Mouse (Mus musculus) limb, embryonic 10.5 days (tissue): ENCODE results near the gene Il1r1. TPM values are rescaled to one million over a fixed set of nuclear protein-coding genes. Genes with fewer than 3 reads are reported as not detected.

Experiments used
- DNase-seq: peaks from one replicate; pipeline ENCODE4 v3.0.0-alpha.2; 2017; ENCODE audit warnings: low spot score
- H3K27ac ChIP-seq: fragments of 300-500 bp; sonication (generic); 2 replicates; pipeline ENCODE4 v1.5.1; 2016; ENCODE audit warnings: mild to moderate bottlenecking
- H3K27me3 ChIP-seq: fragments of 300-500 bp; sonication (generic); 2 replicates; pipeline ENCODE4 v1.6.1; 2016; ENCODE audit warnings: low read depth, mild to moderate bottlenecking; ENCODE audit not compliant: poor library complexity, severe bottlenecking
- H3K36me3 ChIP-seq: fragments of 300-500 bp; sonication (generic); 2 replicates; pipeline ENCODE4 v1.6.1; 2016; ENCODE audit warnings: mild to moderate bottlenecking, moderate library complexity
- H3K4me1 ChIP-seq: fragments of 300-500 bp; sonication (generic); 2 replicates; pipeline ENCODE4 v1.6.1; 2016
- H3K4me3 ChIP-seq: fragments of 300-500 bp; sonication (generic); 2 replicates; pipeline ENCODE4 v1.5.1; 2016; ENCODE audit warnings: mild to moderate bottlenecking, moderate library complexity
- H3K9me3 ChIP-seq: fragments of 300-500 bp; sonication (generic); replicated peaks from 2 replicates; pipeline ENCODE4 v1.6.1; 2016; ENCODE audit warnings: mild to moderate bottlenecking
- WGBS: fragments of 180-500 bp; shearing (Covaris S2); methylation state at CpG from one replicate; pipeline ENCODE4 v1.1.7; 2016; 5-methylcytosine and 5-hydroxymethylcytosine counted together
- polyA plus RNA-seq: library from polyadenylated mRNA; unstranded; fragments of >200 nt; fragmentation: Nextera tagmentation; extraction: Ambion mirVana; gene quantifications from 2 replicates; pipeline ENCODE4 v1.2.1, GENCODE M21; 2016

The Il1r1 gene
- polyA plus RNA-seq, 1 experiment from 2014 or later = 0.60 TPM

GRCm38 (mm10) chr1:40352158-40352903 lies 127.5 kb downstream of the Il1r1 start:
- 84% methylated on average over 4 of the region's 4 CpGs for WGBS
- H3K4me3 ChIP-seq = no peak overlapping the region
- H3K4me1 ChIP-seq = peaks cover 17% of the 10 kb centered on the region
- no peaks in the 10 kb centered on the region for H3K36me3 ChIP-seq
- H3K27me3 ChIP-seq = 0 out of 2 replicates have a peak, but pooled peaks cover 6% of the 10 kb centered on the region
- no peaks in the 10 kb centered on the region for H3K9me3 ChIP-seq
- DNase-seq = no peak
- H3K27ac ChIP-seq = no peak overlapping the region

GRCm38 (mm10) chr1:40352904-40353286 lies 128.0 kb downstream of the Il1r1 start:
- DNase-seq = peak; percentile 42
- 0 out of 2 replicates have a peak, but pooled peaks cover 6% of the 10 kb centered on the region for H3K27me3 ChIP-seq
- peak overlapping the region; percentile 64; the same call in 1 of the 2 replicates for H3K27ac ChIP-seq

GRCm38 (mm10) chr1:40354665-40355064 lies 129.8 kb downstream of the Il1r1 start:
- H3K27ac ChIP-seq = no peak overlapping the region
- H3K27me3 ChIP-seq = 0 out of 2 replicates have a peak, but pooled peaks cover 6% of the 10 kb centered on the region
- no peaks in the 10 kb centered on the region for H3K36me3 ChIP-seq
- WGBS = 91% methylated on average over 3 of the region's 3 CpGs
- DNase-seq = no peak
- no peak overlapping the region for H3K4me3 ChIP-seq
- no peaks in the 10 kb centered on the region for H3K9me3 ChIP-seq
- H3K4me1 ChIP-seq = peaks cover 21% of the 10 kb centered on the region

More at GRCm38 (mm10) chr1:40352904-40353286, 128.0 kb downstream of the Il1r1 start:
- H3K4me3 ChIP-seq = no peak overlapping the region
- WGBS = 28% methylated on average over 2 of the region's 2 CpGs
- no peaks in the 10 kb centered on the region for H3K9me3 ChIP-seq
- peaks cover 21% of the 10 kb centered on the region for H3K4me1 ChIP-seq
- no peaks in the 10 kb centered on the region for H3K36me3 ChIP-seq

- Histone ChIP-seq H3K36me3 (no peaks in the 10 kb centered on the region), H3K4me3 (no peak overlapping the region), H3K27ac (no peak overlapping the region), H3K27me3 (0 out of 2 replicates have a peak, but pooled peaks cover 6% of the 10 kb centered on the region), H3K4me1 (peaks cover 21% of the 10 kb centered on the region), H3K9me3 (no peaks in the 10 kb centered on the region)
- WGBS = 86% methylated on average over 4 of the region's 4 CpGs
- DNase-seq = no peak
Measured at GRCm38 (mm10) chr1:40355431-40355843, 130.6 kb downstream of the Il1r1 start.

GRCm38 (mm10) chr1:40355904-40356521 lies 131.1 kb downstream of the Il1r1 start:
- no peak for DNase-seq
- Histone ChIP-seq H3K36me3 (no peaks in the 10 kb centered on the region), H3K9me3 (no peaks in the 10 kb centered on the region), H3K4me3 (no peak overlapping the region), H3K27me3 (0 out of 2 replicates have a peak, but pooled peaks cover 6% of the 10 kb centered on the region), H3K27ac (no peak overlapping the region), H3K4me1 (peaks cover 21% of the 10 kb centered on the region)
- 93% methylated on average over 10 of the region's 10 CpGs for WGBS

- DNase-seq = peak; percentile 2
- WGBS = 68% methylated on average over 2 of the region's 2 CpGs
- Histone ChIP-seq H3K4me3 (no peak overlapping the region), H3K9me3 (no peaks in the 10 kb centered on the region), H3K36me3 (no peaks in the 10 kb centered on the region), H3K27me3 (0 out of 2 replicates have a peak, but pooled peaks cover 6% of the 10 kb centered on the region), H3K4me1 (peaks cover 11% of the 10 kb centered on the region), H3K27ac (no peak overlapping the region)
Measured at GRCm38 (mm10) chr1:40357921-40358320, 133.0 kb downstream of the Il1r1 start.

- no peaks in the 10 kb centered on the region for H3K36me3 ChIP-seq
- H3K27me3 ChIP-seq = 0 out of 2 replicates have a peak, but pooled peaks cover 6% of the 10 kb centered on the region
- no peak overlapping the region for H3K4me3 ChIP-seq
- peaks cover 7% of the 10 kb centered on the region for H3K4me1 ChIP-seq
- no peaks in the 10 kb centered on the region for H3K9me3 ChIP-seq
- DNase-seq = no peak
- 77% methylated on average over 2 of the region's 2 CpGs for WGBS
- H3K27ac ChIP-seq = no peak overlapping the region
Measured at GRCm38 (mm10) chr1:40358351-40358750, 133.5 kb downstream of the Il1r1 start.

- Histone ChIP-seq H3K9me3 (no peaks in the 10 kb centered on the region), H3K4me1 (peaks cover 5% of the 10 kb centered on the region; the same call in 1 of the 2 replicates), H3K4me3 (no peak overlapping the region), H3K27ac (no peak overlapping the region), H3K27me3 (0 out of 2 replicates have a peak, but pooled peaks cover 6% of the 10 kb centered on the region), H3K36me3 (no peaks in the 10 kb centered on the region)
- 69% methylated on average over 4 of the region's 4 CpGs for WGBS
- peak; percentile 26 for DNase-seq
Measured at GRCm38 (mm10) chr1:40358771-40359181, 133.9 kb downstream of the Il1r1 start.

GRCm38 (mm10) chr1:40359731-40360130 lies 134.9 kb downstream of the Il1r1 start:
- Histone ChIP-seq H3K4me3 (no peak overlapping the region), H3K27ac (no peak overlapping the region), H3K4me1 (peaks cover 8% of the 10 kb centered on the region; the same call in 1 of the 2 replicates), H3K27me3 (0 out of 2 replicates have a peak, but pooled peaks cover 6% of the 10 kb centered on the region), H3K9me3 (no peaks in the 10 kb centered on the region), H3K36me3 (no peaks in the 10 kb centered on the region)
- peak; percentile 6 for DNase-seq
- 72% methylated on average over 2 of the region's 2 CpGs for whole genome bisulfite sequencing

GRCm38 (mm10) chr1:40360969-40361368 lies 136.1 kb downstream of the Il1r1 start:
- DNase-seq = no peak
- H3K36me3 ChIP-seq = no peaks in the 10 kb centered on the region
- H3K9me3 ChIP-seq = no peaks in the 10 kb centered on the region
- H3K27ac ChIP-seq = no peak overlapping the region
- peaks cover 9% of the 10 kb centered on the region; the same call in 1 of the 2 replicates for H3K4me1 ChIP-seq
- H3K27me3 ChIP-seq = 0 out of 2 replicates have a peak, but pooled peaks cover 5% of the 10 kb centered on the region
- H3K4me3 ChIP-seq = no peak overlapping the region
- 83% methylated on average over 7 of the region's 7 CpGs for WGBS

GRCm38 (mm10) chr1:40361596-40361995 lies 136.7 kb downstream of the Il1r1 start:
- H3K4me3 ChIP-seq = no peak overlapping the region
- H3K9me3 ChIP-seq = no peaks in the 10 kb centered on the region
- H3K4me1 ChIP-seq = peaks cover 9% of the 10 kb centered on the region; the same call in 1 of the 2 replicates
- H3K27ac ChIP-seq = no peak overlapping the region
- WGBS = 62% methylated on average over 1 of the region's 1 CpGs
- DNase-seq = no peak
- no peaks in the 10 kb centered on the region for H3K36me3 ChIP-seq
- no peaks in the 10 kb centered on the region for H3K27me3 ChIP-seq

- no peaks in the 10 kb centered on the region for H3K27me3 ChIP-seq
- WGBS = 88% methylated on average over 11 of the region's 11 CpGs
- no peak overlapping the region for H3K4me3 ChIP-seq
- no peak for DNase-seq
- no peaks in the 10 kb centered on the region for H3K36me3 ChIP-seq
- H3K9me3 ChIP-seq = no peaks in the 10 kb centered on the region
- H3K27ac ChIP-seq = no peak overlapping the region
- peaks cover 4% of the 10 kb centered on the region; the same call in 1 of the 2 replicates for H3K4me1 ChIP-seq
Measured at GRCm38 (mm10) chr1:40362784-40363183, 137.9 kb downstream of the Il1r1 start.
